Mouse (Mus musculus) C2C12 (cell line): ENCODE measurements around the gene Zwilch. TPM values are rescaled to one million over a fixed set of nuclear protein-coding genes. Genes with fewer than 3 reads are reported as not detected.
"Not testable (repeated sequence)": the region's sequence is repeated elsewhere in the genome, so short reads cannot be mapped to it uniquely, and the experiment has no call there.

Source experiments
- H3K27me3 ChIP-seq: one replicate; pipeline ENCODE4 v1.6.1; 2011; ENCODE audit not compliant: control insufficient read depth, insufficient read depth, insufficient read length
- H3K36me3 ChIP-seq: one replicate; pipeline ENCODE4 v1.6.1; 2011; ENCODE audit not compliant: control insufficient read depth, insufficient read depth
- H3K4me3 ChIP-seq: one replicate; pipeline ENCODE4 v1.5.1; 2011; ENCODE audit warnings: mild to moderate bottlenecking, control low read depth; ENCODE audit not compliant: poor library complexity, insufficient read depth, severe bottlenecking
- H3K79me2 ChIP-seq: one replicate; pipeline ENCODE4 v1.6.1; 2011; ENCODE audit not compliant: control insufficient read depth, insufficient read depth
- H3K79me3 ChIP-seq: one replicate; pipeline ENCODE4 v1.6.1; 2011; ENCODE audit warnings: low read depth, control low read depth
- H3ac ChIP-seq: one replicate; pipeline ENCODE3; 2011; ENCODE audit warnings: low read depth; ENCODE audit not compliant: control insufficient read depth, insufficient read length
- CEBPB ChIP-seq: IDR thresholded peaks from one replicate; pipeline ENCODE4 v1.6.1; 2011; ENCODE audit warnings: low read depth, mild to moderate bottlenecking, control low read depth, moderate library complexity
- CTCF ChIP-seq: IDR thresholded peaks from one replicate; pipeline ENCODE4 v1.5.1; 2011; ENCODE audit not compliant: control insufficient read depth, insufficient read depth, insufficient read length
- FOSL1 ChIP-seq: IDR thresholded peaks from one replicate; pipeline ENCODE4 v1.8.0; 2011; ENCODE audit warnings: mild to moderate bottlenecking, low read length; ENCODE audit not compliant: poor library complexity, insufficient read depth, severe bottlenecking
- MAX ChIP-seq: IDR thresholded peaks from one replicate; pipeline ENCODE4 v1.6.1; 2011; ENCODE audit warnings: mild to moderate bottlenecking, control low read depth
- MYOD1 ChIP-seq: IDR thresholded peaks from one replicate; pipeline ENCODE4 v1.6.1; 2011; ENCODE audit warnings: low read depth; ENCODE audit not compliant: control insufficient read depth, insufficient read length
- MYOG ChIP-seq: IDR thresholded peaks from one replicate; pipeline ENCODE4 v1.6.1; 2011; ENCODE audit not compliant: control insufficient read depth, insufficient read length; ENCODE audit errors: extremely low read depth
- USF1 ChIP-seq: IDR thresholded peaks from one replicate; pipeline ENCODE4 v1.6.1; 2011; ENCODE audit warnings: low read depth, mild to moderate bottlenecking, control low read depth, moderate library complexity
- polyA plus RNA-seq: library from polyadenylated mRNA; unstranded; fragments of >200 nt; fragmentation: generic; extraction: Trizol; gene quantifications from one replicate; pipeline ENCODE4 v1.2.1, GENCODE M21; 2012; ENCODE audit warnings: missing spikeins

Zwilch gene
- polyA plus RNA-seq, 1 experiment: 16.3 TPM

DNA sequence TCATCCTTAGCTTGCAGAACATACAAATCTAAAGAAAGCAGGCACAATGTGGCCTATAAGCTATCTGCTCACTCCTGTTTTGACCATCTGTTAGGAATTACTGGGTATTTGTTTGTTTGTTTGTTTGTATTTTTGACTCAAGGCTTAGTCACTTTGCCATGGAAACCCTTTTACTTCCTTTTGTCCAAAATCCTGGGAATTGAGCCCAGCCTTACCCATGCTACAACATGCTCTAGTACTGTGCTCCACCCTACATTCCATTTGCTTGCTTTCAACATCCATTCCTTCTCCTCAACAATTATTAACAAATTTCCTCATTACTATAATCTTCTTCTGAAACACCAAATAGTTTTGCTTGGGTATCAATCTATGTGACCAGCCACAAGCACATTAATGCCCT lies 30.0 kb upstream of the Zwilch start:
- Histone ChIP-seq H3ac (no peak overlapping the region), H3K79me3 (no peaks in the 10 kb centered on the region), H3K4me3 (no peak overlapping the region), H3K79me2 (no peaks in the 10 kb centered on the region), H3K36me3 (peaks cover 26% of the 10 kb centered on the region), H3K27me3 (no peaks in the 10 kb centered on the region)
- no peak for TF ChIP-seq MYOD1
- no peak for TF ChIP-seq USF1
- no peak for TF ChIP-seq CTCF
- no peak for TF ChIP-seq MYOG
- TF ChIP-seq CEBPB: no peak
- no peak for TF ChIP-seq FOSL1
- TF ChIP-seq MAX: no peak

DNA sequence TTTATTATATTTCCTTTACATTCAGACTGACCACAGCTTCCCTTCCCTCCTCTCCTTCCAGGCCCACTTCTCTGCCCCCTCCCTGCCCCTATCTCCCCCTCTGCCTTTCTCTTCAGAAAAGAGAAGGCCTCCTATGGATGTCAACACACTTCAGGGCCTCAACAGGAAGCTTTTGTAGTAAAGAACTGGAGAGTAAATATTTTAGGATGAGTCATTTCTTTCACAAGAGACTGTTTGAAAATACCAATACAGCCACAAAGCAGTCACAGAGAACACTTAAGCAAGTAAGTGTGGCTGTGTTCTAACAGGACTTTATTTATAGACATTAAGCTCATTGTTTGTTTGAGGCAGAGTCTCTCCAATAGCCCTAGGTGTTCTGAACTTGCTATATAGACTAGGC lies 29.4 kb upstream of the Zwilch start:
- Histone ChIP-seq H3K27me3 (no peaks in the 10 kb centered on the region), H3K4me3 (no peak overlapping the region), H3K36me3 (peaks cover 26% of the 10 kb centered on the region), H3K79me2 (no peaks in the 10 kb centered on the region), H3K79me3 (no peaks in the 10 kb centered on the region), H3ac (no peak overlapping the region)
- peak; percentile 44 for TF ChIP-seq CEBPB
- no peak for TF ChIP-seq CTCF

DNA sequence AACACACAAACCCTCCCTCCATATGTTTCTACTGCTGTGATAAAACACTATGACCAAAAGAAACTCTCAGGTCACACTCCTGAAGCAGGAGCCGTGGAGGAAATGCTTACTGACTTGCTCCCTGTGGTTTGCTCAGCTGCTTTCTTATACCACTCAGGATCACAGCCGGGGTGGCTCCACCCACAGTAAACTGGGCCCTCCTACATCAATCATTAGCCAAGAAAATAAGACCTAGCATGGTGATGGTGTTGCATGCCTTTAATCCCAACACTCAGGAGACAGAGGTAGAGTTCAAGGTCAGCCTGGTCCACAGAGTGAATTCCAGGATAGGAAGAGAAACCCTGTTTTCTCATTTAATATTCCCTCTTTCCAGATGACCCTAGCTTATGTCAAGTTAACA lies 27.0 kb upstream of the Zwilch start:
- H3K79me3 ChIP-seq: no peaks in the 10 kb centered on the region
- no peak overlapping the region for H3ac ChIP-seq
- TF ChIP-seq CEBPB (no peak), USF1 (no peak), MYOG (no peak), CTCF (no peak), MAX (no peak), FOSL1 (no peak), MYOD1 (no peak)
- no peak overlapping the region for H3K4me3 ChIP-seq
- no peaks in the 10 kb centered on the region for H3K79me2 ChIP-seq
- peaks cover 24% of the 10 kb centered on the region for H3K36me3 ChIP-seq
- H3K27me3 ChIP-seq: no peaks in the 10 kb centered on the region

DNA sequence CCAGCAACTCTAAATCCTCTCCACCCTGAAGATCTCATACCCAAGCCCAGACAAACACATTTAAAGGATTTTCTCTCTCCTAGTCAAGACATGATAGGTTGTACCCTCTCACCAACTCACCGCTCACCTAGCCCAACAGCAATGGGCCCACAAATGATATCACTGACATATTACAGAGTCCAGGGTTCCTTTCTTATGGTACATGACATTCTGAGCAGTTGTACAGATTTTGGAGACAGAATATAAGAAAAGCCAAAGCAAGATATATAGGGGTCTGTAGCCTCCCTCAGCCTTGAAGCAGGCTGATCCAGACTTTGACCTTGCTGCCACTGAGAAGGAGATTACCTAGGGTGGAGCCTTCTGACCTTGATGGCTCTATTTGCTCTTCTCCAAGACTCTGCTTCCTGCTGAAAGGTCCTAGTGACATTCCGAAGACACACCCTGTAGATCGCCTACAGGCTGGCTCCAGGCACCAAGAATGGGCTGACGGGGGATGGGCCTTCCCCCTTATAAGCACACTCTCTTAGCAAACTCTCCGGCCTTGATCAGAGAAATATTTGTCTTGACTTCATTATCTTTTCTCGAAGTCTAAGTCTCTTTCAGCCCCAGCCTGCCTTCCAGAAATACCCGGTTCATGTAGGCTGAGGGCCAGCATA lies 26.0 kb upstream of the Zwilch start:
- not testable (repeated sequence) for H3K79me3 ChIP-seq

DNA sequence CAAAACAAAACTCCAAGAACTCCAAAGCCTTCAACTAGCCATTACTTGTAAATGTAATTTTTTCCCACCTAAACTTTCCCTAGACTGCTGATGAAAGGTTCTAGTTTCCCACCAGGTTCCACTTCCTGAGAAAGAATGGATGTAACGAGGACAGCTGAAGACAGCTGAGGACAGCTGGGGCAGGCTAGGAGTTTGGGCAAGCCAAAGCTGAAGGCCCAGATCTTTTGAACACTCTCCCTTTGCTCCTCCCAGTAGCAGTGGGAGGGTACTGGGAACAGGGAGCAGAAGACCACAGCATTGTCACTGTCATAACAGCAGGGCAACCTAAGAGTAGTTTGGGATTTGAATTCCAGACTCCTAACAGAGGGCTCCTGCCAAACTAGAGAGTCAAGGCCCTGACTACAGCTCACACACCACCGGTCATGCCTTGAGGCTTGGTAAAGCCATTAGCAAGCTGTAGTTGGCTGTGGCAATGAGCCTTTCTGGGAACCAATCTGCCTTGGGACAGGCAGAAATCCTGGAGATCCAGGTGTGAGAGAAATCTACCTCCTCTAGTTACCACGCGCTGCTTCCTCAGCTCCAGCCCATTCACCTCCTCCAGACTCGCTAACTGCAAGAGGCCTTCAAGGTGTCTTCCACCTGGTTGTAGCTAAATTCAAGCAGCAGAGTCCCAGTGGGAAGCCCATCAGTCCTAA lies 25.3 kb upstream of the Zwilch start:
- no peak for TF ChIP-seq CEBPB
- H3K36me3 ChIP-seq: peaks cover 12% of the 10 kb centered on the region
- H3K27me3 ChIP-seq: no peaks in the 10 kb centered on the region
- H3K79me3 ChIP-seq: no peaks in the 10 kb centered on the region
- H3K4me3 ChIP-seq: no peak overlapping the region
- H3K79me2 ChIP-seq: no peaks in the 10 kb centered on the region
- H3ac ChIP-seq: no peak overlapping the region

More for the DNA sequence above, 26.0 kb upstream of the Zwilch start:
- H3K36me3 ChIP-seq: peaks cover 15% of the 10 kb centered on the region
- not testable (repeated sequence) for H3K4me3 ChIP-seq, H3K27me3 ChIP-seq, H3K79me2 ChIP-seq, H3ac ChIP-seq

DNA sequence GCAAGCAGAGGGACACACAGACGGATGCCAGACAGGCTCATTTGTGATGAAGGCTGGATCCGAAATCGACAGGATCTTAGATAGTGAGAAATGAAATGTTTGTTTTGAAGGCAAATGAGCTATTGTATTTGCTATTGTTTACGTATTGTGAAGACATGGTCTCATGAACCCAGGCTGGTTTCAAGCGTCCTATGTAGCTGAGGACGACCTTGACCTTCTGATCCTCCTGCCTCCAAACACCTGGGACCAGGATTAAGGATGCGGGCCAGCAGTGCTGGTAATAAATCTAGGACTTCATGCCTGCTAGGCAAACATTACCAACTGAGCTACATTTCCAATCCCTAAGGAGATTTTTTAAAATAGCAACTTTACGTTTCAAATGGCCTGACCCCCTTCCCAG lies 24.6 kb upstream of the Zwilch start:
- no peak for TF ChIP-seq USF1
- TF ChIP-seq MYOG: no peak
- peaks cover 19% of the 10 kb centered on the region for H3K36me3 ChIP-seq
- no peaks in the 10 kb centered on the region for H3K79me2 ChIP-seq
- H3ac ChIP-seq: no peak overlapping the region
- H3K4me3 ChIP-seq: no peak overlapping the region
- no peaks in the 10 kb centered on the region for H3K79me3 ChIP-seq
- no peaks in the 10 kb centered on the region for H3K27me3 ChIP-seq
